Mouse (Mus musculus): ENCODE data around the gene Luzp1. TPM values are rescaled to one million over a fixed set of nuclear protein-coding genes. Genes with fewer than 3 reads are reported as not detected.

The Luzp1 gene
- polyA plus RNA-seq, 1 experiment, result 2.9 TPM

DNA sequence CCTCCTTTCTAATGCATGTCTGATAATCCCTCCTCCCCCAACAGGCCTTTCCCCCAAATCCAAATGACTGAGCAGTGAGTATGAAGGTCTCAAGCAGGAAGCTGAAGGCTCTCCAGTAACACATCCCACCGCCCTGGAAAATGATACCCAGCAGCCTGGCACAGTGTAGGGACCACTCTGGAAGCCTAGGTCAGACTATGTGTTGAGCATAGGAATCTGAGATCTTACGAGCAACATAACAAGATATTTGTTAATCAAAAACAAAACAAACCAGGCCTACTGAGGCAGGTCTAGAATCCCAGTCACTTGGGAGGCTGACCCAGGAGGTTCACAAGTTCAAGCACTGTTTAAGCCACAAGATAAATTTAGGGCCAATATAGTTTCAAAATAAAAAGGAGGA is 131.0 kb downstream of the Luzp1 start:
- no peaks in the 10 kb centered on the region for H3K36me3 ChIP-seq (ENCODE audit: control insufficient read depth, insufficient read depth, low read length)
- peaks cover 2% of the 10 kb centered on the region; the same call in 1 of the 2 replicates for H3K4me1 ChIP-seq (ENCODE audit: control insufficient read depth, insufficient read depth, insufficient read length)
- no peak overlapping the region for H3K4me3 ChIP-seq (ENCODE audit: extremely low read depth, insufficient read depth, insufficient read length)
- 88% methylated on average over 2 of the region's 2 CpGs for WGBS
- no peak for DNase-seq (ENCODE audit: low read depth in 1 of 2, low spot score in 2 of 2)
- TF ChIP-seq CTCF (IDR thresholded peaks at IDR 0.05; ENCODE audit: extremely low read depth, insufficient read depth, insufficient read length, insufficient replicate concordance), result no peak
- no peaks in the 10 kb centered on the region for H3K27me3 ChIP-seq (ENCODE audit: control insufficient read depth, insufficient read depth, low read length)
- no peak overlapping the region for H3K27ac ChIP-seq (ENCODE audit: insufficient read depth, low read length)

DNA sequence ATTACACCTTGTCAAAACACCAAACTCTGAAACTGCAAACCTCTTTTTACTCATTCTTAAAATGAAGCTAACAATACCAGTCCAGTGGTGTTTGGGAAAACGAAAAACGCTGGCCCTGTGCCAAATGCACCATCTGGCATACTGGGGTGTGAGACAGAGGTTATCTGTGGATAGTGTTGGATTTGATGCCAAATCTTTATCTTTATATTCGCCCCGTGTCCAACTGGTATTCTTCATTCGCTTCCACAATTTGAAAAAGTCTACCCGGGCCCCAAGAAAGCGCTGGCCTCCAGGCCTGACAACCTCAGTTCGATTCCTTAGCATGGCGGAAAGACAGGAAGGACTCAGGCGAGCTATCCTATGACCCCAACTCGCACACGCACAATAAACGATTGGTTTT is 131.9 kb downstream of the Luzp1 start:
- Histone ChIP-seq H3K27me3 (ENCODE audit: control insufficient read depth, insufficient read depth, low read length) (no peaks in the 10 kb centered on the region), H3K4me1 (ENCODE audit: control insufficient read depth, insufficient read depth, insufficient read length) (peaks cover 2% of the 10 kb centered on the region; the same call in 1 of the 2 replicates), H3K4me3 (ENCODE audit: extremely low read depth, insufficient read depth, insufficient read length) (peak overlapping the region; percentile 73), H3K27ac (ENCODE audit: insufficient read depth, low read length) (no peak overlapping the region), H3K36me3 (ENCODE audit: control insufficient read depth, insufficient read depth, low read length) (no peaks in the 10 kb centered on the region)
- no peak for TF ChIP-seq CTCF (IDR thresholded peaks at IDR 0.05; ENCODE audit: extremely low read depth, insufficient read depth, insufficient read length, insufficient replicate concordance)
- no peak for TF ChIP-seq POLR2A (IDR thresholded peaks at IDR 0.05; ENCODE audit: low read depth, low read length)
- 2% methylated on average over 13 of the region's 13 CpGs for WGBS
- DNase-seq (ENCODE audit: low read depth in 1 of 2, low spot score in 2 of 2), result no peak

GRCm38 (mm10) chr4:136602018-136602554 is 132.5 kb downstream of the Luzp1 start:
- H3K36me3 ChIP-seq (ENCODE audit: control insufficient read depth, insufficient read depth, low read length), result no peaks in the 10 kb centered on the region
- DNase-seq (ENCODE audit: low read depth in 1 of 2, low spot score in 2 of 2), result peak in 1 of 2 experiments; percentile 20
- 2% methylated on average over 48 of the region's 68 CpGs for WGBS
- peak overlapping the region; percentile 73 for H3K4me3 ChIP-seq (ENCODE audit: extremely low read depth, insufficient read depth, insufficient read length)
- H3K27me3 ChIP-seq (ENCODE audit: control insufficient read depth, insufficient read depth, low read length), result no peaks in the 10 kb centered on the region
- H3K4me1 ChIP-seq (ENCODE audit: control insufficient read depth, insufficient read depth, insufficient read length), result peaks cover 2% of the 10 kb centered on the region; the same call in 1 of the 2 replicates
- TF ChIP-seq CTCF (IDR thresholded peaks at IDR 0.05; ENCODE audit: extremely low read depth, insufficient read depth, insufficient read length, insufficient replicate concordance), result no peak
- no peak for TF ChIP-seq POLR2A (IDR thresholded peaks at IDR 0.05; ENCODE audit: low read depth, low read length)
- H3K27ac ChIP-seq (ENCODE audit: insufficient read depth, low read length), result peak overlapping the region; percentile 77

GRCm38 (mm10) chr4:136602568-136602967 is 133.0 kb downstream of the Luzp1 start, which contains the start of gene Kdm1a:
Gene Kdm1a (minus strand): TSS chr4:136602723.
- Histone ChIP-seq H3K27ac (ENCODE audit: insufficient read depth, low read length) (peak within 1 kb of the TSS; percentile 77), H3K4me3 (ENCODE audit: extremely low read depth, insufficient read depth, insufficient read length) (peak within 1 kb of the TSS; percentile 73), H3K4me1 (ENCODE audit: control insufficient read depth, insufficient read depth, insufficient read length) (peaks cover 2% of the 10 kb centered on the region; the same call in 1 of the 2 replicates), H3K36me3 (ENCODE audit: control insufficient read depth, insufficient read depth, low read length) (no peaks in the 10 kb centered on the region), H3K27me3 (ENCODE audit: control insufficient read depth, insufficient read depth, low read length) (no peaks in the 10 kb centered on the region)
- DNase-seq (ENCODE audit: low read depth in 1 of 2, low spot score in 2 of 2), result peak; percentile 87 to 94
- under 1% methylated on average over 45 of the region's 45 CpGs for WGBS
- TF ChIP-seq POLR2A (IDR thresholded peaks at IDR 0.05; ENCODE audit: low read depth, low read length) (peak; percentile 52), CTCF (IDR thresholded peaks at IDR 0.05; ENCODE audit: extremely low read depth, insufficient read depth, insufficient read length, insufficient replicate concordance) (peak; percentile 92)

Other genes starting within 250 kb of the Luzp1 start
- gene Tcea3, start 222.0 kb upstream of the Luzp1 start, polyA plus RNA-seq (2012; rRNA removed), result 0.88 and 1.4 TPM in 2 replicates
- gene Zfp46, start 185.1 kb upstream of the Luzp1 start, polyA plus RNA-seq (2012; rRNA removed), result 8.4 and 12.7 TPM in 2 replicates
- gene Hnrnpr, start 158.8 kb upstream of the Luzp1 start, polyA plus RNA-seq (2012; rRNA removed), result 7.9 and 8.2 TPM in 2 replicates
- 0.04 TPM in 1 of 2 replicates, not detected in the other for gene Htr1d, start 46.2 kb upstream of the Luzp1 start, polyA plus RNA-seq (2012; rRNA removed)
- 0.16 and 0.31 TPM in 2 replicates for gene 6030445D17Rik, start 7.5 kb upstream of the Luzp1 start, polyA plus RNA-seq (2012; rRNA removed)
- 19.0 and 20.1 TPM in 2 replicates for gene Kdm1a, start 133.0 kb downstream of the Luzp1 start, polyA plus RNA-seq (2012; rRNA removed)
- not detected in 2 replicates for gene Tex46, start 140.7 kb downstream of the Luzp1 start, polyA plus RNA-seq (2012; rRNA removed)
- gene Lactbl1, start 152.9 kb downstream of the Luzp1 start, polyA plus RNA-seq (2012; rRNA removed), result 0.49 and 0.65 TPM in 2 replicates

Data from spleen, adult 2 months (tissue).